Mouse (Mus musculus) T-cell, adult 2 months (primary cell): ENCODE data around the gene Actg2.
A peak's percentile ranks its signal among the peaks of the same experiment; 100 is the strongest.
"Not testable (repeated sequence)": the region's sequence is repeated elsewhere in the genome, so short reads cannot be mapped to it uniquely, and the experiment has no call there.

Source experiments
- DNase-seq: peaks from one replicate; pipeline ENCODE4 v3.0.0; 2022; ENCODE audit warnings: low spot score

Gene Actg2

DNA sequence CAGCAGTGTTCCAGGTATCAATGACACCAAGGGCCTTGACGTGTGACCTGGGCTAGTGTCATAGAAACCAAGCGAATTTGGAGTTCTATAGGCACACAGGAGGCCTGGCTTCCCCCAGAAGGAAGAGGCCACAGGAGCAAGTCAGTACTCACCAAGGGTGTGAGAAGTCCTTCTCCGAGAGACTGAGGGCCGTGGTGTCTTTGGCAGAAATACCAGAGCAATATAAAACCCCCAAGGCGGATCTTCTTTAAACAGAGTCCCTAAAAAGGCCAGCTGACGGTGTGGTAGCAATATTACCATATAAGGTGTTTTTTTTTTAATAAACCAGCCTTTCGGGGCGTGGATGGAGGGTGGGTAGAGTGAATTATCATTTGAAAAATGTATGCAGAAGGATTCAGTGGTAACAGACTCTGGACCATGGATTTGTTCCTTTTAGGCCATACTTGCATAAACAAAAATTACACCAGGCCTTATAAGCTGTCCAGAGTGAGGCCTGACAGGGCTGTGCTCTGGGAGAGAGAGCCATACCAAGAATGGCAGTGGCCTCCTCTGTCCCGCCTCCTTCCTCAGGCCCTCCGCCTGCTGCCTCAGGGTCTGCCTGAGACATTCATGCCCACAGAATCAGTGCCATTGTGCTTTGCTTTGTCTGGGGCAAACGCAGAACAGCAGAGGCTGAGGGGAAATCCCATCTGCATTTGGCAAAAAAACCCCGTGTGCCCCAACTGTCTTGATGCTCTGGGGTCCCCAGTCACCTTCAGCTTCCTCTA is at the start of gene Actg2:
Gene Actg2, minus strand, starts transcription at position 238 of the 767 bp plus-strand sequence.
- no peak for DNase-seq

- not testable (repeated sequence) for DNase-seq
These were observed 49.3 kb upstream of the Actg2 start for GRCm38 (mm10) chr6:83585328-83585727.

- no peak for DNase-seq
These were observed 47.5 kb upstream of the Actg2 start for GRCm38 (mm10) chr6:83583591-83583990.

DNA sequence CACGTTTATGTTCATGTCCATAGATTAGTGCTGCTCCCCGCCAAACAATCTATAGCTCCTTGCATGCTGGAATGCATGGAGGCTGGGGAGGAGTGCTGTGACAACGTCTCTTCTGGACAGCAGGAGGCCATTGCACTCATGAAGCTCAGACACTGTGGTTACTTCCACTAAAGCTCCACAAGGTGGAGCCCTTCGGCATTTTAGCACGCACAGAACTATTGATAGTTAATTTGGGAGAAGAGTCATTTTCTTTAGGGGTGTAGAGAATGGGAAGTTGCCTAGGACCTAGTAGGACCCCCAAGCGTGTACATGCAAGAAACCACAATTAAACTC is 46.8 kb upstream of the Actg2 start:
- DNase-seq, result peak; percentile 40

DNA sequence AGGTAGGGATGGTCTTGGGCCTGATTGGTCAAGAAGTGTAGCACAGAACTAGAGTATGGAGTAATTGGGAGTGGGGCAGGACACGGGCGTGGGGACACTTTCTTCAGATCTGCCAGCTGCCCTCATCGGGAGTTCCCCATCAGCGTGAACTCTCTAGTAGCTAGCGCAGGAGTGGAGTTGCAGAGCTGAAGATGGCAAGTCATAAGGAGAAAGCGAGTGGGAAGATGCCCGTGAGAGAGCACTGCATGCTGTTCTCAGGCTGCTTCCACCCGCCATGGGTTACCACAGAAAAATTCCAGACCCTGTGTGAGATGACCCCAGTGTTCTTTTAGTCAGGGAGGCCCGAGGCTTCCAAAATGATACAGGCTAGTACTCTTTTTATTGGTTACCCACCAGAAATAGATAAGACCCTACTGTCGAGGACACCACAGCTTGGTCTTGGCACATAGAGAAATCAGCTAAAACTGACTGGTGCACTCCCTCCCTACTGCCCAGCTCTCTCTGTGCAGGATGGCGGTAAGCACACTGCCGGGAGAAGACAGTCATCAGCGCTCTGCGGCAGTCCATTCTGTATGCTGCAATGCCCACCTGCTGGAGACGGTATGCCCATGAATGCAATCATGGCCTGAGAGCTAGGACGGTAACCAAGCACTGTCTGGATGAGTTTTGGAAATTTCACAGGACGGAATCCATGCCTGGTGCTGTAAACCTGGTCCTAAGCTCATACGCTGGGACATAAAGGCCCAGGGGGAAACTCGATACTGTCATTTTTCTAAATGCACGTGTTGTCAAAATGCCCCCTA is 46.3 kb upstream of the Actg2 start:
- no peak for DNase-seq

DNA sequence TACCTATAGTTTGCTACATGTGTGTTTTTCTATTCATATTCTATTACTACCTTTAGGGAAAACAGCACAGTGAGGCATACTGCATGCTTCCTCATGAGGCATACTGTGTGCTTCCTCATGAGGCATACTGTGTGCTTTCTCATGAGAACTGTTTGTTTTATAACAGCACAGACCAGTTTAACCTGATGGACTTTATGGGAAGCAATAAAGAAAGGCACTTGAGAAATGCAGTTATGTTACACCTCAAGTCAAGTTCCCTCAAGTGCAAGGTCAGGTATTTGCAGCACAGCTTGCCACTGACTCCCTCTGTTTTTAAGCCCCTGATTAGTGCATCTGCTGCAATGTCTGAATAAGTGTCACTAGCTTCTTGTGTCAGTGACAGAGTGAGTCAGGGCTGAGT is 41.5 kb upstream of the Actg2 start:
- DNase-seq, result no peak

GRCm38 (mm10) chr6:83575609-83576008 is 39.5 kb upstream of the Actg2 start:
- DNase-seq, result no peak

DNA sequence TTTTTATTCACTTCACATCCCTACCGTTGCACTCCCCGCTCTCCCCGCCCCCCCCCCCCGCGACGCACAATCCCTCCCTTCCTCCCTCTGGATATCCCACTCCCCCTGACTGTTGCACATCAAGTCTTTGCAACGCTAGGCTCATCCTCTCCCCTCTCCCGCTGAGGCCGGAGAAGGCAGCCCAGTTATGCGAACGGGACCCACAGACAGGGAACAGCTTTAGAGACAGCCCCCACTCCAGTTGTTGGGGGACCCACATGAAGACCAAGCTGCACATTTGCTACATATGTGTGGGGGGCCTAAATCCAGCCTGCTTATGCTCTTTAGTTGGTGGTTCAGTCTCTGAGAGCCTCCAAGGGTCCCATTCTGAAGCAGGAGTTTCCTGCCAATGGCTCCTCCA is 36.6 kb upstream of the Actg2 start, which contains the start of gene Stambp:
Gene Stambp, minus strand, starts transcription at position 59 of the 400 bp plus-strand sequence.
- no peak for DNase-seq

DNA sequence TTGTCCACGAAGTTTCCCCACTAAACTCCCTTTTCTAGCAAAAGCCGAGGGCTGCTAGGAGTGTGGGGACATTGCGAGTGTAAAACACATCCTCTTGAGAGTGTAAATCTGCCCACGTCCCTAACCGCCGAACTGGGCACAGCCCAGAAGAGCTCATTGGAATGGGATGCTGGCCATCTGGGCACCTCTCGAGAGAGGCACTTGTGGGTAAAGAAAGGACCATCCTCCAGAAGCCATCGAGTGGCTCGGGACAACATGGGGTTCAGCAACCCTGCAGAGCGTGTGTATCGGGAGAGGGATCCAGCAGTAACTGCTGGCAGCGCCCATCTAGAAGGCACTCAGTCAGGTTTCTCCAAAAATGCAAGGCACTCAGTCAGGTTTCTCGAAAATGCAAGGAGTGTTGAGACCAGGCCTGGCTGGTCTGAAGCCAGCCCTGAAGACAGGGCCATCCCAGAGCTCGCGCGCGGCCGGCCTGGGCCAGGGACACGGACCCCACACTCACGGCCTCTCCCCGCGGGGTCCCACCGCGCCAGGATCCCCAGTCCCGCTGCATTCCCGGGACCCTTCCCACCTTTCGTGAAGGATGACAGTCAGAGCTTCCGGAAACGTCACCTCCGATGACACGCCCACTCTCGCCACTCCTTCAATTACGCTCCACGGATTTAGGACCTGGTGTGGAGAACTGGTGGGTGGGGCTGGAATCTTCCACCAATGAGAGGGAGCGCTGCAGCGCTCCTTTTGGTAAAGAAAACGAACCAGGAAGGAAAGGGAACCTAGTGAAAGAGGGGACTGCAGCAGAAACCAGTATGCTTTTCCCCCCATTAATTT is 36.0 kb upstream of the Actg2 start:
- peak; percentile 82 for DNase-seq

DNA sequence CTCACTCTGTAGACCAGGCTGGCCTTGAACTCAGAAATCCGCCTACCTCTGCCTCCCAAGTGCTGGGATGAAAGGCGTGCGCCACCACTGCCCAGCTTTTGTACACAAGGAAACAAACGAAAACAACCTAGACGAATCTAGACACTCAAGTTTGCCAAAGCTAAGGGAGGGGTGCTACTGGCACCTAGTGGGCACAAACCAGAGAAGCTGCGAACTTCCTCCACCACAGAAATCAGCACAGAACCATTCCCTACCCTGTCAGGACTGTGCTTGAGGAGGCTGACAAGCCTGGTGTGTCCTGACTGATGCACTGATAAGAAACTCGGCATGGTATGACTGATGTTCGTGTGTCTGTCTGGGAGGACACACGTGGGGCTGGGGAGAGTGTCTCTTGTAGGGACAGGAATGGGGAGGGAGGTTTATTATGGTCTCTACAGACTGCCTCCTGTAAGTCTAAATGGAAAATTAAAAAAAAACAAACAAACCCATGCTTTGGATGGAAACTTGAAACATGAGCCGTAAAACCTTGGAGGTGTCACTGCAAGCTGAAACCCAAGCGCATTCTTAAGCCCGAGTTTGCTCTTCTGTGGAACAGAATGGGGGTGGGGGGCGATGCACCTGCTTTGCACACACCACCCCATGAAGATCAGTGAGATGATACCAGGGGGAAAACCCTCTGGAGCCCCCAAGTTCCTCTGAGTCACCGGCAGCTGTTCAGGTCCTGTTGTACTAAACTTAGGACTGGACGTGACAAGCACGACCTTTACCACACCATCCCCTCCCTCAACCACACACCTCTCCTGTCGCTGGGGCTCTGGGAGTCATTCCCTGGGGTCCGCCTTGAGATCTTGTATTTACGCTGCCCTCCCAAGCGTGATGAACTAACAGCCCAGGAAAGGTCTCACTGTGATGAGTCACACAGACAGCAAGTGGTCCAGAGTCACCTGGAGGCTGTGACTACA is 33.1 kb upstream of the Actg2 start:
- no peak for DNase-seq

DNA sequence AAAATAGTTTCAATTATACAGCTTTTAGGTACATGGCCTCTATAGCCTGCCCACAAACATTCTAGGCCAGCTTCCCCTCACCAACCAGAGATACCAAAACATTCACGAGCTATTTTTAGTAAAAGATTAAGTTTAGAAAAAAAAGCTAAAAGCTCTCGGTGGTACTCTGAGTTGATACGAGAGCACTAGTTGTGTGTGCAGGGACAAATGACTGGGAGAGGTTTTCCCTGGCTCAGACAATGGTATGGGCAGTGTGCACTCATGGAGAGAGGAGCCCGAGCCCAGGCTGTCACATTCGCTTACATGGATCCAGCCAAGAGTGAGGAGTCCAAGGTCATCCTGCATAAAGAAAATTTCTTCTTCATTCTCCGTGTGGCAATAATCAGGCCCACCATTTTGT is 19.9 kb upstream of the Actg2 start:
- no peak for DNase-seq

GRCm38 (mm10) chr6:83548346-83548745 is 12.3 kb upstream of the Actg2 start:
- DNase-seq, result no peak

DNA sequence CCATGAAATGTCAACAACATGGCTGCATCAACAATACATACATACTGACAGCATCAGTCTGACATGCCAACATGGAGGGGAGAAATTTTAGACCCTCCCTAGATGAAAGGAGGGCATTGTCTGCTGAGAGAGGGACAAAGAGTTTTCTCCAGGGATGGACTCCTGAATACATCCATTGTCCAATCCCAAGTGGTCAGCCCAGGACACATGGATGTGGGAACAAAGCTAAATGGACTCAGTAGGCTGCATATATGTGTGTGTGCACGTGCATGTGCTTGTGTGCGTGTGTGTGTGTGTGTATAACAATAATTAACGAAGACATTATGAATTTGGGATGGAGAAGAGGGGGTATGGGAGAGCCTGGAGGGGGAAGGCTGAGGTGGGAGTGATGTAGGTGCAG is 9.7 kb upstream of the Actg2 start:
- DNase-seq, result no peak

DNA sequence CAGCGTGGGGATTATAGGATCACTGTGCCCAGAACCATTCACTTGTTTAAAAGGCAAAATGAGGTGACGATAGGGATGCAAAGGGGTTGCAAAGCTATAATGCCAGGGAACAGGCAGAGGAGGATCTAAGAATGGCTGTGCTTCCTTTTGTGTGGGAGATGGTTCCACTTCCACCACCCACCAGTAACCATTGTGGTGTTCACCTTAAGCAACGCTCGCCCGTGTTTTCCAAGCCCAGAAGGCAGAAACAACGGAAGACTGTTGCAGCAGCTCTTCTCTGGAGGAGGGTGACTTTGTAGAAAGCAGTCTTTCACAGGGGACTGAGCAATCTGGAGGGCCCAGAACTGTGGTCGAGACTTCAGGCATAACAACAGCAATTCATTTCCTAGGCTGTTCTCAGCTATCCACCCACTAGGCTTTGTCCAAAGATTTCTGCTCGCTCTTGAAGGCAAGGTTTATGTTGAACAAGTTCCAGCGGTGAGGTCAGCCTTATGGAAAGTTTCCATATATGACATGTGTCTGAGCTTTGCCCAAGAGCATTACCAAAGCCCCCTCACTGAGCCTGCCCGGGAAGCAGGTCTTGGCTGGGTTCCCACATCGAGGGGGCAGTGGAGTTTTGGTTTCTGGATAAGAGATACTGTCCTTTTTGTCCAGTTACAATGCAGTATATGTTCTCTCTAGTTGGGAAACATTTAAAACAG is 5.8 kb upstream of the Actg2 start:
- no peak for DNase-seq

DNA sequence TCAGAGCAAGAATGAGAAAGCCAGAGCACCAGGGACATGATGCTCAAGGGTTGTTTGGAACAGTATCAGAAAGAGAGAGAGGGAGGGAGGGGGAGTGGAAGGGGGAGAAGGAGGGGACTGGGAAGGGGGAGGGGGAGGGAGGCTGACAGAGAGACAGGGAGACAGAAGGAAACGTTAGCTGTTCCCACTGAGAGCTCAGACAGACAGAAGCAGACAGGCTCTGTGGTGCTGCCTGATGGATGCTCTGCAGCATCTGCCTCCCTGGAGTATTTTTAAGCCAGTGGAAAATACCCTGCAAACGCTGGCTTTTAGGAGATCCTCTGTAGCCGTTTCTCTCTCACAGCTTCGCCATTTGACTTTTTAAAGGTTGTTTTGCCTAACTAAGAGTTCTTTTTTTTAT is 4.0 kb upstream of the Actg2 start:
- no peak for DNase-seq

DNA sequence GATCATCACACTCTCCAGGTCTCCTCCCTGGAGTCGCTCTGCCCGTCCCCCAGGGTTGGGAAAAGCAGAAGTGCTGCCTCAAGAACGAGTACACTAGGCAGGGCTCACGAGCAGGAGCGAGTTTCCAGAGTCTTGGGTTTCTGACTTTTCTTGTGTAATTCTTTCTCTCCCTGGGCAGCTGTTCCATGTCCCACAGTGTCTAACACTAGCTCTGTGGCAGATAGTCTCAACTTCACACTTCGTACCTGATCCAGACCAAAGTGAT is 662 bp upstream of the Actg2 start:
- no peak for DNase-seq

- no peak for DNase-seq
These were observed 3.5 kb downstream of the Actg2 start for GRCm38 (mm10) chr6:83532608-83533007.

- no peak for DNase-seq
These were observed 12.9 kb downstream of the Actg2 start for GRCm38 (mm10) chr6:83523194-83523593.

GRCm38 (mm10) chr6:83521784-83522183 is 14.3 kb downstream of the Actg2 start:
- no peak for DNase-seq

- no peak for DNase-seq
These were observed 17.4 kb downstream of the Actg2 start for GRCm38 (mm10) chr6:83518637-83519036.

DNA sequence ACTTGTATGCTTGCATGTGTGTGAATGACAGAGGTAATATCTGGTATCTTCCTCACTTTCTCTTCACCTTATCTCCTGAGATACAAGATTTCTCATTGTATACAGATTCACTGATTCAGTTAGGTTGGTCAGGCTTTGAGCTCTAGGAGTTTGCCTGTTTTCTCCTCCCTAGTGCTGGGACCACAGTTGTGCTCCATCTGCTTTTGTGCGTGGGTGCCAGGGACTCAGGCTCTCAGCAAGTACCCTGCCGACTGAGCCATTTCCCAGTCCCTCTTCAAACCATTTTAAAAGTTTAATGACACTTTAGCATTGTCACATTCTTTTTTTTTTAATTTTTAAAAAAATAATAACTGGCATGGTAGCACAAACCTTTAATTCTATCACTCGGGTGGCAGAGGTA is 20.9 kb downstream of the Actg2 start:
- DNase-seq, result no peak
